Mouse (Mus musculus) spleen, adult 2 months (tissue): Measurements from ENCODE around the gene Zfp52. TPM values are rescaled to one million over a fixed set of nuclear protein-coding genes. Genes with fewer than 3 reads are reported as not detected.
A peak's percentile ranks its signal among the peaks of the same experiment; 100 is the strongest.

ENCODE experiments used
- DNase-seq, 2 experiments: peaks; one replicate each; pipeline versions ENCODE4 v3.0.0 to v3.0.0-alpha.2; 2012 to 2021; ENCODE audit warnings: low spot score in 2 of 2, low read depth in 1 of 2
- H3K27ac ChIP-seq: fragments of 200-500 bp; 2 replicates; pipeline ENCODE4 v1.5.1; 2012; ENCODE audit warnings: low read length, inconsistent platforms; ENCODE audit not compliant: insufficient read depth
- H3K27me3 ChIP-seq: fragments of 200-500 bp; 2 replicates; pipeline ENCODE4 v1.6.1; 2012; ENCODE audit warnings: mild to moderate bottlenecking, moderate library complexity, low read length, inconsistent platforms; ENCODE audit not compliant: control insufficient read depth, insufficient read depth
- H3K36me3 ChIP-seq: fragments of 200-500 bp; 2 replicates; pipeline ENCODE4 v1.6.1; 2012; ENCODE audit warnings: mild to moderate bottlenecking, low read length, inconsistent platforms; ENCODE audit not compliant: control insufficient read depth, insufficient read depth
- H3K4me1 ChIP-seq: fragments of 200-500 bp; 2 replicates; pipeline ENCODE4 v1.6.1; 2011; ENCODE audit warnings: inconsistent platforms; ENCODE audit not compliant: control insufficient read depth, insufficient read depth, insufficient read length
- H3K4me3 ChIP-seq: fragments of 200-500 bp; 2 replicates; pipeline ENCODE4 v1.5.1; 2011; ENCODE audit warnings: mild to moderate bottlenecking, inconsistent platforms; ENCODE audit not compliant: insufficient read depth, insufficient read length; ENCODE audit errors: extremely low read depth
- CTCF ChIP-seq: fragments of 200-500 bp; IDR thresholded peaks from 2 replicates; pipeline ENCODE4 v1.5.1; 2011; ENCODE audit warnings: mild to moderate bottlenecking, inconsistent platforms; ENCODE audit not compliant: insufficient read depth, insufficient read length, insufficient replicate concordance; ENCODE audit errors: extremely low read depth
- POLR2A ChIP-seq: fragments of 200-500 bp; IDR thresholded peaks from 2 replicates; pipeline ENCODE4 v1.6.1; 2011; ENCODE audit warnings: low read depth, low read length, inconsistent platforms
- WGBS: fragments of 180-500 bp; shearing (Covaris S2); methylation state at CpG from one replicate; pipeline ENCODE4 v1.1.7; 2018; 5-methylcytosine and 5-hydroxymethylcytosine counted together
- polyA plus RNA-seq: library from polyadenylated mRNA; depleted of rRNA; stranded (reverse); fragments of >200 nt; gene quantifications from 2 replicates; pipeline ENCODE4 v1.2.3, GENCODE M21; 2012

Gene Zfp52
- polyA plus RNA-seq, 1 experiment = 0.56 TPM

DNA sequence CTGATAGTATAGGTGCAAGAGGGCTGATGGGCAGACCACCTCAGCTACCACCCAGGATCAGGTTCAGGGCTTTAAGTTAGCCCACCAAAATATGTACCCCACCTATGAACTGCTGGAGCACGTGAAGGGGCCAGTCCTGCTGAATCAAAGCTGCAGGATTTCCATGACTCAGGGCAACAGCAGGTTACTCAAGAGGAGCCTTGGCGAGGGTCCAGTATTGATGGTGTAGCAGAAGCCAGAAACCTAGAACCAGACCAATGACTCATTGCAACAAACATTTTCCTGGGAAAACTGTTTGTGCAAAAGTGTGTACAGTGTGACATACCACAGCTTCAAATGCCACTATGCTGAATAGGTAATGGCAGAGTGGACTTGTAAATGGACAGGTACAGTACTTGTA lies 22.5 kb downstream of the Zfp52 start:
- Histone ChIP-seq H3K4me1 (no peaks in the 10 kb centered on the region), H3K27me3 (no peaks in the 10 kb centered on the region), H3K36me3 (peaks cover 20% of the 10 kb centered on the region), H3K27ac (no peak overlapping the region), H3K4me3 (no peak overlapping the region)
- no peak for TF ChIP-seq CTCF
- no peak for TF ChIP-seq POLR2A
- DNase-seq = no peak
- 87% methylated on average over 2 of the region's 2 CpGs for WGBS

DNA sequence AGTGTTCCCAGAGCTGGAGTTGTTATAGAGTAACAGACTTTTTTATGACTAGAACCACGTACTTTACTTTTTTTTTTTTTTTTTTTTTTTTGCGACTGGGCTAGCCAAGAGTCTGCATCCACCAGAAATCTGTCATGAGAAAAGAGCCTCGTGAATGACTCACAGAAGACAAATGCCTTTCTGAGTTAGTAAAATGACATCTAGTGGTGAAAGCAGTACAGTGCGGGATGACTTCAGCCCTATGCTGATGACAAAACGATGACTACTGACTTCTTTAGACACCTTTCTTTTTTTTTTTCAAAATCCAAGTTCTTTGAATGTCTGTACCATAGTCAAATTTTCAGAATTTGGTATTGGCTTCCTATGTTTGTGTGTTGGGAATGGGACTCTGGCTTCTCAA lies 30.9 kb downstream of the Zfp52 start:
- Histone ChIP-seq H3K4me1 (no peaks in the 10 kb centered on the region), H3K27ac (no peak overlapping the region), H3K27me3 (no peaks in the 10 kb centered on the region), H3K4me3 (no peak overlapping the region), H3K36me3 (peaks cover 1% of the 10 kb centered on the region; the same call in 1 of the 2 replicates)
- WGBS = 2% methylated on average over 5 of the region's 5 CpGs
- TF ChIP-seq CTCF (0 out of 2 replicates have a peak, but pooled peaks have one; percentile 16), POLR2A (no peak)
- DNase-seq = peak; percentile 29 to 44

DNA sequence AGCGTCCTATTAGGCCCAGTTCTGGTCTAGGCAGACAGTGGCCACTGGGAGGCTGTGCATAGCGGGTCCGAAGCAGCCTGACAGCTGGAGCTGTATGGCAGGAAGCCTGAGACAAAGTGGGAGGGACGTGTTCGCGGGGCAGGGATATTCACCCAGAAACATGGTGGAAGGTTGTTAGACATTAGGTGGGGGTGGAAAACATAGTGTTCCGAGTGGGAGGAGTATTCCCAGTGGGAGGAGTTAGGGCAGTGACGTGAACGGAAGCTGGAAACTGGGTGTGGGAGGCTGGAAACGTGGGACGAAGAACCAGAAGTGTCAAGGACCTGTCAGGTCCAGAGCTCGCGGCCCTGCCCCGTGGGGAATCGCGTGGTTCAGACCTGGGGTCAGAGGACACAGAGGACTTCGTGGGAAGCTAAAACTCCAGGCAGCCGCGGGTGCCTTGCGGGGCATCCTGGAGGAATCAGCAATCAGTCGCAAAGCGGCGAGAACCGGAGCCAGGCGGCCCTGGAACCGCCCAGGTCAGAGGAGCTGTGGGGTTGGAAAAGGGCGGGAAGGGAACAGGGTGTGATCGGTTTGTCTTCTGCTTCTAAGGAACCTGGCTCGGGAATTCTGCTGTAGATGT lies 31.5 kb downstream of the Zfp52 start, which contains the start of gene Zfp948:
Gene Zfp948 (plus strand): TSS at position 281 of the 622 bp plus-strand sequence.
- 6% methylated on average over 29 of the region's 29 CpGs for WGBS
- peaks cover 1% of the 10 kb centered on the region; the same call in 1 of the 2 replicates for H3K36me3 ChIP-seq
- peak within 1 kb of the TSS; percentile 15; the same call in 1 of the 2 replicates for H3K27ac ChIP-seq
- TF ChIP-seq CTCF (no peak), POLR2A (no peak)
- H3K27me3 ChIP-seq = no peaks in the 10 kb centered on the region
- no peaks in the 10 kb centered on the region for H3K4me1 ChIP-seq
- DNase-seq = peak in 1 of 2 experiments; percentile 23
- peak within 1 kb of the TSS; percentile 53 for H3K4me3 ChIP-seq

DNA sequence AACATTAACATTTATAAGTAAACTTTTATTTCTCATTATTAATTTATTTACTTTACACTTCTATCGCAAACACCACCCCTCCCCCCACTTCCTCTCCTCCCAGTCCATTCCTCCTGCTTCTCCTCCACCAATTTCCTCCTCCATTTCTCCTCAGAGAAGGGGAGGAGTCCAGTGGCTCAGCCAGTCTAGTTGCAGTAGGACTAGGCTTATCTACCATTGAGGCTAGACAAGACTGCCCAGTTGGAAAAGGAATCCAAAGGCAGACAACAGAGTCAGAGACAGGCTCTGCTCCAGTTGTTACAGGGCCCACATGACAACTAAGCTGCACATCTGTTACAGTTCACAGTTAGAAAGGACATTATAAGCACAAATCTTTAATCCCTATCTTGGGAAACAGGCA lies 32.4 kb downstream of the Zfp52 start:
- Histone ChIP-seq H3K4me3 (no peak overlapping the region), H3K27me3 (no peaks in the 10 kb centered on the region), H3K4me1 (no peaks in the 10 kb centered on the region), H3K36me3 (peaks cover 1% of the 10 kb centered on the region; the same call in 1 of the 2 replicates), H3K27ac (no peak overlapping the region)
- DNase-seq = no peak
- no peak for TF ChIP-seq CTCF
- TF ChIP-seq POLR2A = no peak
- 76% methylated on average over 1 of the region's 1 CpGs for WGBS

DNA sequence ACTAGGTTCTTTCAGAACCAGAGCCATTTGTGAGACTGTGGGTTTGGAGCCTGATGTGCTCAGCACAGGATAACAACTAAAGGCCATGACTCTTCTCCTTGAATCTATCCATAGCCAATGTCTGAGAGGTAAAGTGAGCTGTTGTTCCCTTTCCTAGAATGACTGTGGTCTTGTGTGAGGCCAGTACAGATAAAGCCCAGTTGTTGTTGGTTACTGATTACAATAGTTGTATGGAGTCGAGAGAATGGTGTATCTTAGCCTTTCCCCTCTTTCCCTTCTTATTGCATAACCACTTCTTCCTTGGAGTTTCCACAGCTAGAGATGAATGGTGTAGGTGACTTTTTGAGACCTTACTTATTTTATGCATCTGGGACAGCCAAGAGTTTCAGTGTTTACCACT lies 43.7 kb downstream of the Zfp52 start:
- Histone ChIP-seq H3K27ac (no peak overlapping the region), H3K4me1 (no peaks in the 10 kb centered on the region), H3K4me3 (no peak overlapping the region), H3K27me3 (no peaks in the 10 kb centered on the region), H3K36me3 (peaks cover 1% of the 10 kb centered on the region; the same call in 1 of the 2 replicates)
- no peak for DNase-seq
- TF ChIP-seq POLR2A = no peak
- no peak for TF ChIP-seq CTCF
- WGBS = 81% methylated on average over 1 of the region's 1 CpGs

DNA sequence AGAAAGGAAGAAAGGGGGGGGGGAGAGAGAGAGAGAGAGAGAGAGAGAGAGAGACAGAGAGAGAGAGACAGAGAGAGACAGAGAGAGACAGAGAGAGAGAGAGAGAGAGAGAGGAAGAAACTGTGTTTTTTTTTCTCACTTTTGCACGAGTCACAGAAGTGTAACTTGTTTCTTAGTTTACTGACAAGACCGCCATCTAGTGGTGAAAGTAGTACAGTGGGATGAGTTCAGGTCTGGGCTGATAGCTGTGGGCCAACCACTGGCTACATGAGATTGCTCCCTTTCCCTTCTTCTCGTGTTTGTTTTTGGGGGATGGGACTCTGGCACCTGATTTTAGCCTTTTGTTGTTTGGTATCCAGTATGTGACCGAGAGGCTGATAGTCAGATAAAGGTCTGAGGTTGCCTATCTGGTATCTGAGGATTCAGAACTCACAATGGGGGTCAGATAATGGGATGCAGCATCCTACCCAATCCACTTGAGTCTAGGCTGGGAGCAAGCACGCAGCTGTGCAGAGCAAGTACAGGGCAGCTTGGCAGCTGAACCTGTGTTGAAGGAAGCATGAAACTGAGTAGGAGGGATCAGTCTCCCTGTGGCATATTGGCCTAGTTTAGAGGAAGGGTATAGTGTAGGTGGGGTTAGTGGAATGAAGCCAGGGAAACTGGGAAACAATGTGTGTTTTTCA lies 44.3 kb downstream of the Zfp52 start:
- Histone ChIP-seq H3K4me1 (no peaks in the 10 kb centered on the region), H3K27me3 (no peaks in the 10 kb centered on the region), H3K36me3 (peaks cover 1% of the 10 kb centered on the region), H3K27ac (no peak overlapping the region), H3K4me3 (no peak overlapping the region)
- DNase-seq = peak; percentile 26 to 55
- 36% methylated on average over 5 of the region's 5 CpGs for WGBS
- TF ChIP-seq POLR2A (no peak), CTCF (peak; percentile 35; the same call in 1 of the 2 replicates)
